Mouse (Mus musculus): ENCODE results near the gene Npy4r.

The Npy4r gene

GRCm38 (mm10) chr14:34120016-34120910 is 32.0 kb downstream of the Npy4r start:
- DNase-seq (ENCODE audit: low read depth in 1 of 2, low spot score in 2 of 2), result no peak

GRCm38 (mm10) chr14:34119046-34119723 is 33.1 kb downstream of the Npy4r start:
- no peak for DNase-seq (ENCODE audit: low read depth in 1 of 2, low spot score in 2 of 2)

GRCm38 (mm10) chr14:34114311-34114710 is 38.0 kb downstream of the Npy4r start:
- DNase-seq (ENCODE audit: low read depth in 1 of 2, low spot score in 2 of 2), result no peak

GRCm38 (mm10) chr14:34107594-34107993 is 44.7 kb downstream of the Npy4r start:
- DNase-seq (ENCODE audit: low read depth in 1 of 2, low spot score in 2 of 2), result no peak

- no peak for DNase-seq (ENCODE audit: low read depth in 1 of 2, low spot score in 2 of 2)
Observed at GRCm38 (mm10) chr14:34106389-34107062, 45.8 kb downstream of the Npy4r start.

- DNase-seq (ENCODE audit: low read depth in 1 of 2, low spot score in 2 of 2), result no peak
Observed at GRCm38 (mm10) chr14:34104892-34105291, 47.4 kb downstream of the Npy4r start.

- DNase-seq (ENCODE audit: low read depth in 1 of 2, low spot score in 2 of 2), result no peak
Observed at GRCm38 (mm10) chr14:34103855-34104254, 48.4 kb downstream of the Npy4r start.

- DNase-seq (ENCODE audit: low read depth in 1 of 2, low spot score in 2 of 2), result no peak
Observed at GRCm38 (mm10) chr14:34102601-34103000, 49.7 kb downstream of the Npy4r start, which contains the start of gene A630023A22Rik. Gene A630023A22Rik (minus strand): TSS chr14:34102754.

- DNase-seq (ENCODE audit: low read depth in 1 of 2, low spot score in 2 of 2), result no peak
Observed at GRCm38 (mm10) chr14:34096161-34096560, 56.1 kb downstream of the Npy4r start.

Data from monocyte, adult 2 months (primary cell).